Mouse (Mus musculus) forebrain, embryonic 12.5 days (tissue): Measurements from ENCODE around the gene Pde4dip. TPM values are rescaled to one million over a fixed set of nuclear protein-coding genes. Genes with fewer than 3 reads are reported as not detected.

ENCODE experiments used
- ATAC-seq: fragments of 200-750 bp; cut with Nextera tagmentation; 2 replicates; pipeline ENCODE4 v1.8.0; 2017; ENCODE audit warnings: moderate TSS enrichment; ENCODE audit not compliant: low FRiP score
- H3K27ac ChIP-seq: fragments of 300-500 bp; sonication (generic); 2 replicates; pipeline ENCODE4 v1.5.1; 2016; ENCODE audit warnings: mild to moderate bottlenecking
- H3K27me3 ChIP-seq: fragments of 300-500 bp; sonication (generic); 2 replicates; pipeline ENCODE4 v1.6.1; 2016; ENCODE audit warnings: mild to moderate bottlenecking
- H3K36me3 ChIP-seq: fragments of 300-500 bp; sonication (generic); replicated peaks from 2 replicates; pipeline ENCODE4 v1.6.1; 2016; ENCODE audit warnings: mild to moderate bottlenecking
- H3K4me1 ChIP-seq: fragments of 300-500 bp; sonication (generic); 2 replicates; pipeline ENCODE4 v1.6.1; 2016
- H3K4me2 ChIP-seq: fragments of 300-500 bp; sonication (generic); 2 replicates; pipeline ENCODE4 v1.6.1; 2016; ENCODE audit warnings: mild to moderate bottlenecking, moderate library complexity
- H3K4me3 ChIP-seq: fragments of 300-500 bp; sonication (generic); replicated peaks from 2 replicates; pipeline ENCODE4 v1.5.1; 2016; ENCODE audit warnings: mild to moderate bottlenecking
- H3K9ac ChIP-seq: fragments of 300-500 bp; sonication (generic); 2 replicates; pipeline ENCODE4 v1.6.1; 2016; ENCODE audit warnings: mild to moderate bottlenecking
- H3K9me3 ChIP-seq: fragments of 300-500 bp; sonication (generic); 2 replicates; pipeline ENCODE4 v1.6.1; 2016
- WGBS: fragments of 180-500 bp; shearing (Covaris S2); methylation state at CpG from one replicate; pipeline ENCODE4 v1.1.7; 2016; 5-methylcytosine and 5-hydroxymethylcytosine counted together
- polyA plus RNA-seq: library from polyadenylated mRNA; unstranded; fragments of >200 nt; fragmentation: Nextera tagmentation; extraction: Ambion mirVana; gene quantifications from 2 replicates; pipeline ENCODE4 v1.2.1, GENCODE M21; 2016

Gene Pde4dip
- polyA plus RNA-seq, 1 experiment from 2014 or later = 35.7 TPM

- Histone ChIP-seq H3K27me3 (no peaks in the 10 kb centered on the region), H3K36me3 (no peaks in the 10 kb centered on the region), H3K4me2 (no peak overlapping the region), H3K9me3 (no peaks in the 10 kb centered on the region), H3K27ac (no peak overlapping the region), H3K9ac (no peak overlapping the region), H3K4me3 (no peak overlapping the region), H3K4me1 (no peaks in the 10 kb centered on the region)
- no peak for ATAC-seq
- 73% methylated on average over 2 of the region's 2 CpGs for WGBS
These were observed 112.8 kb downstream of the Pde4dip start for GRCm38 (mm10) chr3:97775742-97776141.

- ATAC-seq = no peak
- no peaks in the 10 kb centered on the region for H3K9me3 ChIP-seq
- no peaks in the 10 kb centered on the region for H3K4me1 ChIP-seq
- WGBS = 83% methylated on average over 1 of the region's 1 CpGs
- no peaks in the 10 kb centered on the region for H3K36me3 ChIP-seq
- no peak overlapping the region for H3K4me3 ChIP-seq
- H3K27ac ChIP-seq = no peak overlapping the region
- no peaks in the 10 kb centered on the region for H3K27me3 ChIP-seq
- H3K9ac ChIP-seq = no peak overlapping the region
- H3K4me2 ChIP-seq = no peak overlapping the region
These were observed 113.6 kb downstream of the Pde4dip start for GRCm38 (mm10) chr3:97774861-97775260.

GRCm38 (mm10) chr3:97767771-97768762 lies 120.4 kb downstream of the Pde4dip start:
- H3K9me3 ChIP-seq = no peaks in the 10 kb centered on the region
- H3K4me1 ChIP-seq = peaks cover 36% of the 10 kb centered on the region
- H3K27me3 ChIP-seq = no peaks in the 10 kb centered on the region
- H3K27ac ChIP-seq = peak overlapping the region; percentile 95
- peak; percentile 98 for ATAC-seq
- WGBS = 4% methylated on average over 47 of the region's 47 CpGs
- H3K4me3 ChIP-seq = peak overlapping the region; percentile 74
- peak overlapping the region; percentile 83 for H3K4me2 ChIP-seq
- no peaks in the 10 kb centered on the region for H3K36me3 ChIP-seq
- H3K9ac ChIP-seq = peak overlapping the region; percentile 80

- H3K4me2 ChIP-seq = peak overlapping the region; percentile 83
- H3K27me3 ChIP-seq = no peaks in the 10 kb centered on the region
- H3K36me3 ChIP-seq = no peaks in the 10 kb centered on the region
- no peaks in the 10 kb centered on the region for H3K9me3 ChIP-seq
- ATAC-seq = peak; percentile 92; the same call in 1 of the 2 replicates
- H3K9ac ChIP-seq = peak overlapping the region; percentile 80
- H3K27ac ChIP-seq = peak overlapping the region; percentile 95
- peaks cover 37% of the 10 kb centered on the region for H3K4me1 ChIP-seq
- WGBS = 5% methylated on average over 40 of the region's 40 CpGs
- peak overlapping the region; percentile 74 for H3K4me3 ChIP-seq
These were observed 121.3 kb downstream of the Pde4dip start for GRCm38 (mm10) chr3:97767041-97767770.

- 59% methylated on average over 9 of the region's 9 CpGs for WGBS
- peaks cover 40% of the 10 kb centered on the region for H3K4me1 ChIP-seq
These were observed 122.0 kb downstream of the Pde4dip start for GRCm38 (mm10) chr3:97766459-97766858.

GRCm38 (mm10) chr3:97764152-97764551 lies 124.4 kb downstream of the Pde4dip start:
- 0 out of 2 replicates have a peak, but pooled peaks cover 5% of the 10 kb centered on the region for H3K36me3 ChIP-seq
- 0 out of 2 replicates have a peak overlapping the region, but pooled peaks have one; percentile 6 for H3K4me3 ChIP-seq
- peak overlapping the region; percentile 30 for H3K4me2 ChIP-seq
- no peaks in the 10 kb centered on the region for H3K9me3 ChIP-seq
- no peaks in the 10 kb centered on the region for H3K27me3 ChIP-seq
- peaks cover 40% of the 10 kb centered on the region for H3K4me1 ChIP-seq
- WGBS = 65% methylated on average over 5 of the region's 5 CpGs
- no peak for ATAC-seq
- no peak overlapping the region for H3K9ac ChIP-seq
- no peak overlapping the region for H3K27ac ChIP-seq

More at GRCm38 (mm10) chr3:97766459-97766858, 122.0 kb downstream of the Pde4dip start:
- no peak for ATAC-seq
- Histone ChIP-seq H3K36me3 (0 out of 2 replicates have a peak, but pooled peaks cover 5% of the 10 kb centered on the region), H3K9ac (peak overlapping the region; percentile 80), H3K27me3 (no peaks in the 10 kb centered on the region), H3K9me3 (no peaks in the 10 kb centered on the region), H3K4me2 (peak overlapping the region; percentile 83), H3K4me3 (peak overlapping the region; percentile 74), H3K27ac (no peak overlapping the region)

DNA sequence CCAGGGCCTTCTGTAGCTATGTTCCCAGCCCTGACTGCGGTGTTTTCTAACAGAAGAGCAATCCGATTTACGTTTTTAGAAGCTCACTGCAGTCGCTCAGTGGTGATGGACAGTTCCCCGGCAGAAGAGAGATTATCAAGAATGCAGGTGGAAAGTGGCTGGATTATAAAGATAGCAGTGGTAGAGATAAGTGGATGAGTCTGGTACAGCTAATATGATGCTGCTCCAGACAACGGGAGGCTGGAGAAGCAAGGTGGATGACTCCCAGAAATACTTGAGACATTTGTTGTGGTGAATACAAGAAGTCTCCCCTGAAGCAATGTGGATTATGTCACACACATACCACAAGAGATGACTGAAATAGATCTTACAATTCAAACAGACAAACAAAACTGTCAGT lies 126.6 kb downstream of the Pde4dip start:
- H3K27ac ChIP-seq = no peak overlapping the region
- no peaks in the 10 kb centered on the region for H3K27me3 ChIP-seq
- H3K36me3 ChIP-seq = peaks cover 22% of the 10 kb centered on the region
- no peaks in the 10 kb centered on the region for H3K9me3 ChIP-seq
- ATAC-seq = no peak
- no peak overlapping the region for H3K4me2 ChIP-seq
- no peak overlapping the region for H3K4me3 ChIP-seq
- 91% methylated on average over 6 of the region's 6 CpGs for WGBS
- H3K9ac ChIP-seq = no peak overlapping the region
- H3K4me1 ChIP-seq = peaks cover 34% of the 10 kb centered on the region

GRCm38 (mm10) chr3:97761168-97761567 lies 127.3 kb downstream of the Pde4dip start:
- no peak for ATAC-seq
- Histone ChIP-seq H3K4me2 (no peak overlapping the region), H3K27ac (no peak overlapping the region), H3K27me3 (no peaks in the 10 kb centered on the region), H3K9ac (no peak overlapping the region), H3K36me3 (peaks cover 29% of the 10 kb centered on the region), H3K9me3 (no peaks in the 10 kb centered on the region), H3K4me1 (peaks cover 27% of the 10 kb centered on the region), H3K4me3 (no peak overlapping the region)
- WGBS = 93% methylated on average over 5 of the region's 5 CpGs

DNA sequence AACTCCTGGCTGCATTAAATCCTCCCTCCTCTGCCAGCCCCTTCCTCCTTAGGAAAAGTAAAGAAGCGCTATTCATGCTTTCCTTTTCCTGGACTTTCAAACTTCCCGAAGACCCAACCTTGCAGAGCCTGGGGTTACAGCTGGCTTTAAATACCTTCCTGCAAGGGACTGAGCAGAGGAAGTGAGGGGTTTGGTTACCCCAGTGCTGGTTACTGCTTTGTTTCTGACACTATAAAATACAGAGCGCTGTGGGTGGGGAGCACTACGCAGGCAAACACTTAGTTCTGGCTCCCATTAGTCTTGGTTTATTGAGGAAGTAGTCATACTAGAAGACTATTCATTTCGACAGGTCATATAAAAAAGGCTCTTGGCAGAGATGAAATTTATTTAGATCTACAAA lies 128.7 kb downstream of the Pde4dip start:
- Histone ChIP-seq H3K4me2 (no peak overlapping the region), H3K4me3 (no peak overlapping the region), H3K9ac (no peak overlapping the region), H3K27ac (no peak overlapping the region), H3K27me3 (no peaks in the 10 kb centered on the region), H3K9me3 (no peaks in the 10 kb centered on the region), H3K36me3 (peaks cover 39% of the 10 kb centered on the region), H3K4me1 (peaks cover 16% of the 10 kb centered on the region)
- WGBS = 91% methylated on average over 5 of the region's 5 CpGs
- no peak for ATAC-seq

DNA sequence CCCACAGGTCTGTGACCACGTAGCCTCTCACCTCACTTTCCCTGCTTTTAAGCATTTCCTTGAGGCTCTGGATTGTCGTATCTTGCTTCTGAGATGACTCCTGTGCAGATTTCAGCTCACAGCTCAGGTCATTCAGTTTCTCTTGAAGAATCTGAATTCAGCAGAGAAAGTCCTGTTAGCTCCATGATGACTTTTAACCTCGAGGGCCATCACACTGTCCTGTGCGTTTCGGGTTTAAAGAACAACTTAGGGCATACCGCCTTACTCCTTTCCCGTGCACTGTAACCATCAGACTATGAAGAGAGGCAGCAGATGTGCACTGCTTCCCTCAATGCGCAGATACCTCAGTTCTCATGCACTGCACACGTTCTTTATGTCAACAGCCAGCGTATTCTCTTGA lies 131.0 kb downstream of the Pde4dip start:
- no peak overlapping the region for H3K4me2 ChIP-seq
- H3K27ac ChIP-seq = no peak overlapping the region
- no peak overlapping the region for H3K4me3 ChIP-seq
- no peak overlapping the region; the same call in 1 of the 2 replicates for H3K9ac ChIP-seq
- H3K9me3 ChIP-seq = no peaks in the 10 kb centered on the region
- peaks cover 59% of the 10 kb centered on the region for H3K36me3 ChIP-seq
- ATAC-seq = no peak
- H3K27me3 ChIP-seq = no peaks in the 10 kb centered on the region
- WGBS = 96% methylated on average over 10 of the region's 10 CpGs
- 0 out of 2 replicates have a peak, but pooled peaks cover 4% of the 10 kb centered on the region for H3K4me1 ChIP-seq

GRCm38 (mm10) chr3:97756283-97757074 lies 132.0 kb downstream of the Pde4dip start:
- ATAC-seq = no peak
- H3K27me3 ChIP-seq = no peaks in the 10 kb centered on the region
- no peak overlapping the region for H3K9ac ChIP-seq
- H3K36me3 ChIP-seq = peaks cover 65% of the 10 kb centered on the region
- no peak overlapping the region for H3K4me2 ChIP-seq
- H3K4me1 ChIP-seq = no peaks in the 10 kb centered on the region
- no peaks in the 10 kb centered on the region for H3K9me3 ChIP-seq
- no peak overlapping the region for H3K4me3 ChIP-seq
- no peak overlapping the region for H3K27ac ChIP-seq
- 95% methylated on average over 20 of the region's 20 CpGs for WGBS
